Mouse (Mus musculus): ENCODE measurements around the gene Zp1.

The Zp1 gene

GRCm38 (mm10) chr19:10869886-10870527 is 50.4 kb downstream of the Zp1 start, which contains the start of gene Tmem132a:
Tmem132a (minus strand) TSS chr19:10869940.
- TF ChIP-seq GATA4 (IDR thresholded peaks at IDR 0.05; ENCODE audit: insufficient replicate concordance, low read length) = no peak

GRCm38 (mm10) chr19:10869241-10869885 is 51.1 kb downstream of the Zp1 start:
- no peak for TF ChIP-seq GATA4 (IDR thresholded peaks at IDR 0.05; ENCODE audit: insufficient replicate concordance, low read length)

- TF ChIP-seq GATA4 (IDR thresholded peaks at IDR 0.05; ENCODE audit: insufficient replicate concordance, low read length) = no peak
These were observed 51.8 kb downstream of the Zp1 start for GRCm38 (mm10) chr19:10868623-10869141.

GRCm38 (mm10) chr19:10867946-10868622 is 52.3 kb downstream of the Zp1 start:
- no peak for TF ChIP-seq GATA4 (IDR thresholded peaks at IDR 0.05; ENCODE audit: insufficient replicate concordance, low read length)

- no peak for TF ChIP-seq GATA4 (IDR thresholded peaks at IDR 0.05; ENCODE audit: insufficient replicate concordance, low read length)
These were observed 54.1 kb downstream of the Zp1 start for GRCm38 (mm10) chr19:10866351-10866750.

All from liver, adult (tissue).